Comparison of ENCODE assay signal across 18 mouse cellular contexts in genomic region chr10:18946727-18947126, GRCm38 (mm10).
A peak's percentile ranks its signal among the peaks of the same experiment; 100 is the strongest.
DNase-seq lines count a peak whose midpoint lies in the region; ATAC-seq lines count a peak whose summit lies in the region.
"Had no signal": no experiment of that assay in that cellular context is flagged by ENCODE, and none has a peak within 500 bp of the region (broad histone marks: within the 10 kb centered on the region; RNA-seq: fewer than 3 reads in every experiment).

No protein-coding gene starts in this region.

- H3K27me3 ChIP-seq in hindbrain, embryonic 12.5 days: no peaks in the 10 kb centered on the region
- H3K27me3 ChIP-seq in midbrain, embryonic 13.5 days: no peaks in the 10 kb centered on the region
- H3K27me3 ChIP-seq: embryonic facial prominence, embryonic 12.5 days; forebrain, embryonic 13.5 days; forebrain, embryonic 15.5 days had no signal

- no peak overlapping the region for H3K27ac ChIP-seq in hindbrain, embryonic 12.5 days
- H3K27ac ChIP-seq in midbrain, embryonic 13.5 days: no peak overlapping the region
- H3K27ac ChIP-seq: embryonic facial prominence, embryonic 10.5 days; embryonic facial prominence, embryonic 12.5 days; forebrain, embryonic 13.5 days; forebrain, embryonic 15.5 days had no signal

- ATAC-seq in CD4-positive, CD25-positive, alpha-beta regulatory T cell, adult 4 months: peak; percentile 56
- no peak for ATAC-seq in hindbrain, embryonic 12.5 days (ENCODE audit: low FRiP score)
- ATAC-seq in midbrain, embryonic 13.5 days: no peak
- ATAC-seq: forebrain, embryonic 13.5 days; forebrain, embryonic 15.5 days; forebrain, postnatal 0 days had no signal

- no peaks in the 10 kb centered on the region for H3K4me1 ChIP-seq in hindbrain, embryonic 12.5 days
- no peaks in the 10 kb centered on the region for H3K4me1 ChIP-seq in midbrain, embryonic 13.5 days (replicated peaks)
- H3K4me1 ChIP-seq: embryonic facial prominence, embryonic 10.5 days; embryonic facial prominence, embryonic 12.5 days; forebrain, embryonic 13.5 days; forebrain, embryonic 15.5 days had no signal

- no peak overlapping the region for H3K9ac ChIP-seq in hindbrain, embryonic 12.5 days
- no peak overlapping the region for H3K9ac ChIP-seq in midbrain, embryonic 13.5 days (replicated peaks)
- H3K9ac ChIP-seq: embryonic facial prominence, embryonic 12.5 days; forebrain, embryonic 13.5 days; forebrain, embryonic 15.5 days; forebrain, postnatal 0 days had no signal

- H3K4me3 ChIP-seq in hindbrain, embryonic 12.5 days: no peak overlapping the region
- no peak overlapping the region for H3K4me3 ChIP-seq in midbrain, embryonic 13.5 days (replicated peaks)
- H3K4me3 ChIP-seq: embryonic facial prominence, embryonic 10.5 days; embryonic facial prominence, embryonic 12.5 days; forebrain, embryonic 13.5 days; forebrain, embryonic 15.5 days had no signal

- peak; percentile 45 for DNase-seq in induced T-regulatory cell, adult 2 months (ENCODE audit: low read depth)
- no peak for DNase-seq in frontal cortex, postnatal 10 days (ENCODE audit: low spot score in 2 of 2)
- DNase-seq: adrenal gland, adult 8-10 months; adrenal gland, postnatal 14 days; adrenal gland, postnatal 36 days; cerebellum, adult 11-12 months; cerebellum, adult 2 months; cerebellum, adult 9-10 months; cerebellum, postnatal 10 days; cerebellum, postnatal 25 days; forebrain, postnatal 0 days had no signal

- H3K4me2 ChIP-seq in hindbrain, embryonic 12.5 days (replicated peaks): no peak overlapping the region
- no peak overlapping the region for H3K4me2 ChIP-seq in midbrain, embryonic 13.5 days (replicated peaks)
- H3K4me2 ChIP-seq: embryonic facial prominence, embryonic 12.5 days; forebrain, embryonic 13.5 days; forebrain, embryonic 15.5 days had no signal

- no peaks in the 10 kb centered on the region for H3K36me3 ChIP-seq in hindbrain, embryonic 12.5 days
- no peaks in the 10 kb centered on the region for H3K36me3 ChIP-seq in midbrain, embryonic 13.5 days
- H3K36me3 ChIP-seq: embryonic facial prominence, embryonic 10.5 days; embryonic facial prominence, embryonic 12.5 days; forebrain, embryonic 15.5 days had no signal

- H3K9me3 ChIP-seq in hindbrain, embryonic 12.5 days (replicated peaks): no peaks in the 10 kb centered on the region
- H3K9me3 ChIP-seq in midbrain, embryonic 13.5 days: no peaks in the 10 kb centered on the region
- H3K9me3 ChIP-seq: embryonic facial prominence, embryonic 10.5 days; embryonic facial prominence, embryonic 12.5 days; forebrain, embryonic 13.5 days; forebrain, embryonic 15.5 days had no signal
